Mouse (Mus musculus): ENCODE measurements around the gene Zfp185.

Zfp185 gene

DNA sequence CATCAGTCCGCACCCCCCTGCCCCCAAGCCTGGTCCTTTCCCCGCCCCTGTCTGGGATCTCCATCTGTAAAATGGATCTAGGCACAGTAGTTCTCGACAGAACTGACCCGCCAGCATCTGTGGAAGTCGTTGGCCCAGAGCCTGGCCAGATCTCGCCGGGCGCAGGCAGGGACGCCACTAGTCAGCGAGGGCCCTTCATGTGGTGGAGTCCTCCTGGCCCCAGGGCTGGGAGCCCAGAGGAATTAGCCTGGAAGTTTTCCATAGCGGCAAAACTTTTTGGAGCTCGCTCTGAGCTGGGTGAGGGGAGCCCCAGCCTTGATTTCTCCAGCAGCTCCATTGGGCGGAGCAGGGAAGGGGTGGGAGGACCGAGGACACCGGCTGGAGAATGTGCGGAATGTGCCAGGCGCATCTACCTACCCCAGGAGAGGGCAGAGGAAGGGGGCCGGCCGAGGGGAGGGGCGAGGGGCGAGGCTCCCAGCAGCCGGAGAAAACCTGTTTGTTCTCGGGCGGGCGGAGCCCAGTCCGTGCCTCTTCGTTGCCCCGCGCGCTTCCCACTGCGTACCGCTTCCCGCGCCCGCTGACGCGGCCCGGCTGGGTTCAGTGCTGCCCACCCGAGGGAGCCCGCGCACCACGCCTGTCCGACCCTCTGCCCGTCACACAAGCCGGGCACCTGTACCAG lies at the start of gene Zfp185:
Gene Zfp185, plus strand, starts transcription at position 499 of the 679 bp plus-strand sequence.
- DNase-seq (ENCODE audit: low spot score in 2 of 2): peak in 1 of 2 experiments; percentile 28

- DNase-seq (ENCODE audit: low spot score in 2 of 2): no peak
Measured at GRCm38 (mm10) chrX:72953464-72953863, 33.7 kb upstream of the Zfp185 start.

- DNase-seq (ENCODE audit: low spot score in 2 of 2): no peak
Measured at GRCm38 (mm10) chrX:72956486-72956885, 30.7 kb upstream of the Zfp185 start.

DNA sequence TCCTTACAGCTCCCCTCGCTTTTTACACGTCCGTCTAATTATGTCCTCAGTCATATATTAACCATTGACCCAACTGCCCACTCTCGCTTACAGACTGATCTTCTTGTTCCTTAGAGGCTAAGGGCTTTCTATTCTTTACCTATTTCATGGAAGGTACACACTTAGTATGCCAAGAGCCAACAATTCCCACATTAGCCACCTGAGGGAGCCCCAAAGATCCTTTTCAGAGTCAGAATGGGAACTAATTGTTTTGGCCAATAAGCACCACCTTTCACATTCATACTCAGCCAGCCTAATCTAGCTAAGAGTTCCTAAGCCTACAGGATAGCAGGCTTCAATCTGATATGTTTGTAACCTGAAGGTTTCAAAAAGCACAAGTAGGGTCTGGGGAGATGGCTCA lies 26.7 kb upstream of the Zfp185 start:
- peak in 1 of 2 experiments; percentile 28 for DNase-seq (ENCODE audit: low spot score in 2 of 2)

DNA sequence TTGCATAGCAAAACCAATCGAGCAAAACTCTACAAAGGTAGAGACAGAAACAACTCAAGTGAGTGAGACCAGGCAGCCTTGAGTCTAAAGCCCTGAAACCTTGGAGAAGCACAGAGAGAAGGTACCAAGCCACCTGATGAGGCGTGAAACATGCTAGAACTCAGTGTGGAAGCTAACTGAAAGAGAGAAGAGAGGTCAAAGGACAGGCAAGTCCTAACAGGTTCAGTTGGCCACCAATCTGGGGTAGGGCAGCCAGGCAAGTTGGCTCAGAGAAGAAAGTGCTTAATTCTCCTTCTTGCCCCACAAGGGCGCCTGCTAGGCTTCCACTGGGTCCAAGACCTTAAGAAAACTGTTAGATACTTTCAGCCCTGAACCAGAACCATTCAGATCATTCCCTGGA lies 25.6 kb upstream of the Zfp185 start:
- DNase-seq (ENCODE audit: low spot score in 2 of 2): no peak

DNA sequence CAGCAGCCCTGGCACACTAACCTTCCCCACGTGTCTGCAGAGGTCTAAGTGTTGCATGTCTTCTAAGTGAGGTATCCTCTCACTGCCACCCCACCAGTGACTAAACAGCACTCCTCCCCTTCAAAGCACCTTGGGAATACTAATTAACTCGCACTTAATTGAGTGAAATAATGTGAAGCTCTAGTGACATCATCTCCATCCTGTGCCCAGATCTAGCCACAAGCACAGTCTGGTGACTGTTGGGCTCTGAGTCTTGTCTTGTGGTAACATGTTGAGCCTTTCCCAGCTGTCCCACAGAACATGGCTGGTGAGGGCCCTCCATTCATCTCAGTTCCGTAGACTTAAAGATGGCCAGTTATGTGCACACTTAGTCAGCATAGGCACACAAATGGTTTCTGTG lies 24.4 kb upstream of the Zfp185 start:
- no peak for DNase-seq (ENCODE audit: low spot score in 2 of 2)

DNA sequence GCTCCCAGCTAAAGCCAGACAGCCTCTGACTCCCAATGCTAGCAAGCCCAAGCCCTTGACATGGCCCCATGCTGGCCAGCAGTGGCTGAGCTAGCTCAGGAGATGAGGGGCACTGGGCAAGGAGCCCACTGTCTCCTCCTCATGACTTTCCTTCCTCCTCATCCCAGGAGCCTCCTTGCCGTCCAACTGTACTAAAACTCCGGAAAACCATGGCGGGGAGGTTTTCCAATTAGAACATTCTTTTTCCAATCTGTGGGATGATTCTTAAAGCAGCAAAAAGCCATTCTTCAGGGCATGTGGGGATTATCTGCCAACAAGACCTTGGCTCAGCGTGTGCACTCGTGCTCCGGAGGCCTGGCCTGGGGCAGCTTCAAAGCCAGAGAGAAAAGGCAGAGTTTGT lies 4.3 kb upstream of the Zfp185 start:
- DNase-seq (ENCODE audit: low spot score in 2 of 2): no peak

GRCm38 (mm10) chrX:72985607-72986006 lies 1.5 kb upstream of the Zfp185 start:
- no peak for DNase-seq (ENCODE audit: low spot score in 2 of 2)

DNA sequence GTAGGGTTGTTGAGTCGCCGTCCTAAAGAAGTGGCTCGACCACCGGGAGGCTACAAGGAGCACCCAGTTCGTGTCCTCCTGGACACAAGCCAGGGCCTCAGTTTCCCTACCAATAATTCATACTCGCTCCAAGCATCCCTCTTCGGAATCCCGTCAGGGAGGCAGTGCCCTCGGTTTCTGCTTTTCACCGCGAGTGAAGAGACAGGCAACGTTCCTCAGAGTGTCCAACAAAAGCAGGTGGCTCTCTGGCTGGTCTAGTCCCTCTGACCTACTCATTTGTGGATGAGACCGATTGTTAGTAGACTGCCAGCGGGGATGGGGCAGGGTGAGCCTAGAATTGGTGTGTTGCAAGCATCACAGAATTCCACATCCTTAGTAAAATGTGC lies 374 bp downstream of the Zfp185 start:
- DNase-seq (ENCODE audit: low spot score in 2 of 2): no peak

DNA sequence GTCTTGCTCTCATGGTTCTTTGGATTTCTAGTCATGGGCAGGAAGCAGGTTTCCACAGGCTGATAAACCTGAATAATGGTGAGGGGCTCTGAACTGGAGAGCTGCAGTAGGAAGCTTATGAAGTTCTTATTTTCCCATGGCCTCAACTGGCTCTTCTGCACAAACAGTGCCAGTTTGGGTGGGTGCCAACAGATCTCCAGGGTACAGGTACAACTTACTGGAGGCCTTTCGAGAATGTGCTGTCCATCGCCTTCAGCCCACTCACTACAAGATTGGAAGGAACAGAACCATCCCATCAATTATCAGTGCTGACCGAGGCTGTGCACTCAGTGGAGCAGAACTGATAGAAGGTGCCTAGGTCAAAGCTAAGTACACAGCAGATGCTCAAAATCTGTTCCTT lies 1.3 kb downstream of the Zfp185 start:
- DNase-seq (ENCODE audit: low spot score in 2 of 2): no peak

- no peak for DNase-seq (ENCODE audit: low spot score in 2 of 2)
Measured at GRCm38 (mm10) chrX:72990581-72990980, 3.4 kb downstream of the Zfp185 start.

DNA sequence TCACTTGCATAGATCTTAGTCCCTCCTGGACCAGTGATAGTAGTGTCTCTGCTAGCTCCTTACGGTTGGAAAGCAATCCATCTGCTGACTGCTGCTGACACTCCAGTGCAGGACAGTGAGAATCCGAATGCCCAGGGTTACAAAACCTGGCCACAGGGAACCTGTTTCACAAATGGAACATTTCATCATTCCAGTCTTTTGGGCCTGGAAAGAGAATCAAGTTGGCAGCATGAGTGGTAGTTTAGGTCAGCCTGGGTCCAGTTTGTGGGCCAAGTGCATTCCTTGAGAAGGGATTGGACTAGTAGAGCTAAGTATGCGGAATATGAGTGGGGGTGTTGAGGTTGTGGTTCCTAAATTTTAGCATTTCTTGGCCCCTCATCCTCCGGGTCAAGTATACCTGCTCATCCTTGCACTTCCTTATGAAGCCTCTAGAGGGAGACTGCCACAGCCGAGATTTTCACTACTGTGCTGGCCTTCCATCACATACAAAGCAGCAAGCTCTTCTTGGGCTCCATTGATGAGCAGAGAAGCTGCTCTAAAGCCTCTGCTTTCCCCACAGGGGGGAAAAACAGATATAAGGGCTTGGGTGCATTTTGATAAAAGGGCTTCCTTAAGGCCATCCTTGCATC lies 5.3 kb downstream of the Zfp185 start:
- no peak for DNase-seq (ENCODE audit: low spot score in 2 of 2)

- no peak for DNase-seq (ENCODE audit: low spot score in 2 of 2)
Measured at GRCm38 (mm10) chrX:72995542-72995941, 8.4 kb downstream of the Zfp185 start.

GRCm38 (mm10) chrX:73003110-73003509 lies 16.0 kb downstream of the Zfp185 start:
- no peak for DNase-seq (ENCODE audit: low spot score in 2 of 2)

- DNase-seq (ENCODE audit: low spot score in 2 of 2): no peak
Measured at GRCm38 (mm10) chrX:73005678-73006077, 18.5 kb downstream of the Zfp185 start.

GRCm38 (mm10) chrX:73007597-73008479 lies 20.7 kb downstream of the Zfp185 start:
- DNase-seq (ENCODE audit: low spot score in 2 of 2): peak; percentile 93 to 95

DNA sequence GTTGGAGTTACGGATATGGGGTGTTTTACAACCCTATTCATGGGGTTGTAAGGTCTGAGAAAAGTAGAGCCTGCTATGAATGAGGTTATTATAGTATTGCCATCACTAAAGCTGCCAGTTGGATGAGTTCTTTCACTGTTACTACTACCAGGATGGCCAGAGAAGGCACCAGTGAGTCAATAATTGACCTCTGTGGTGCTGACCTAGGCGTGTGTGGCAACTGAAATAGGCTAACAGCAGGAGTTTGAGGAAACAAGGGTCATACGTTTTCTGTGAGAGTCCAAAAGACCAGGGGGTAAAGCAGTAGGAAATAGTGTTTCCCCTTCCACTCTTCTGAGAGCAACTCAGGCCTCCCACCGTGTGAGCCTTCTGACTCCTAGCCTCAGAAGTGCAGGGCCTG lies 25.7 kb downstream of the Zfp185 start:
- no peak for DNase-seq (ENCODE audit: low spot score in 2 of 2)

GRCm38 (mm10) chrX:73037003-73037402 lies 49.9 kb downstream of the Zfp185 start, which contains the start of gene Pnma5:
Gene Pnma5, minus strand, starts transcription at chrX:73037103.
- no peak for DNase-seq (ENCODE audit: low spot score in 2 of 2)

DNA sequence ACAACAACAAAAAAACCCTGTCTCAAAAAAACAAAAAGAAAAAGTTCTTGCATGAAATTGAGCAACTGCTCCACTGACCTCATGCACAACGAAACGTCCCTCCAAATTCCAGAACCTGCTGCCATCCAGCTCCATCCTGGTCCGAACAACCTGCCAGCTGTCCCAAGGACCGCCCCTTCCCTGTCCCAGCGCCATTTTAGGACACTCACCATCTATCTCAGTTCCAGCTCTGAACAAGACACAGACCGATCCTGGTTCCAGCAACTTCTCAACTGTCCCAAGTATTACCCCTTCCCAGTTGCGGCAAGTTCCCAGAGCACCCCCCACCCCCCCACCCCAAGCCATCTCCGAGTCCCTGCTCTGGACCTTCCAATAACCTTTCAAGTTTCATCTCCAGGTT lies 51.7 kb downstream of the Zfp185 start:
- no peak for DNase-seq (ENCODE audit: low spot score in 2 of 2)

DNA sequence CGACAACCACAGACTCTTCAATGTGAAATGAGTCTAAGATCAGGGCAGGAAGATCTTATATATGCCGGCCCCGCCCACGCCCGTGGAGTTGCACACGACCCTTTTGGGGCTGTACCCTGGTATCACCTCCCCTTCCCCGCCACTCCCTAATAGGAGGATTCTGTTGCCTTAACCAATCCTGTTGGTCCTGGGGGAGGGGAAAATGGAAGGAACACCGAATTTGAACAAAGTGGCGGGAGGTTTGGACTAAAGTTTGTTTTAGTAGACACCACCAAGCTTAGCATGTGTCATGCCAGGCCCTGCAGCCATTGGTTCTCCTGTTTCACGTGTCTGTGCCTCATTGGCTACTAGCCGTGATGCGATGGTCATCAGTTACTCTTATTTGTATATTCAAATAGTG lies 52.5 kb downstream of the Zfp185 start:
- no peak for DNase-seq (ENCODE audit: low spot score in 2 of 2)

GRCm38 (mm10) chrX:73053860-73054563 lies 66.9 kb downstream of the Zfp185 start:
- peak; percentile 94 for DNase-seq (ENCODE audit: low spot score in 2 of 2)

DNA sequence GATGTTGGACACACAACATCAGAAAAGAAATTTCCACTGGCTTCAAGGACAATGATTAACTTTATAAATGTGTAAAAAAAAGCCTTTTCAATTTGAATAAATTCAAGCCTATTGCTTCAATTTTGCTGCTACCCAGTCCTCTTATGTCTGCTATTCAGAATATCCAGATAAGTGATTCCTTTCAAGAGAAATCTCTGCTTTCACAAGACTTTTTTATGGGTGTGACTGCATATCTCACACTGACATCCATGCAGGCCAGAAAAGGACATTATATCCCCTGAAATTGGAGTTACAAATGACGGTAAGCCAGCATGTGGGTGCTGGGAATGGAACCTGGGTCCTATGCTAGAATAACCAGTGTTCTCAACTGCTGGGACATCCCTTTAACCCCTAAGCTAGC lies 74.4 kb downstream of the Zfp185 start:
- no peak for DNase-seq (ENCODE audit: low spot score in 2 of 2)

All from right cerebral cortex, postnatal 10 days (tissue).